Mouse (Mus musculus): ENCODE measurements at regions not wholly inside any gene's neighbourhood (a gene's known extent, or its start where the extent isn't known, plus 50 kb on each side); places are given as distances from the start of the nearest gene placed in this dataset.

DNA sequence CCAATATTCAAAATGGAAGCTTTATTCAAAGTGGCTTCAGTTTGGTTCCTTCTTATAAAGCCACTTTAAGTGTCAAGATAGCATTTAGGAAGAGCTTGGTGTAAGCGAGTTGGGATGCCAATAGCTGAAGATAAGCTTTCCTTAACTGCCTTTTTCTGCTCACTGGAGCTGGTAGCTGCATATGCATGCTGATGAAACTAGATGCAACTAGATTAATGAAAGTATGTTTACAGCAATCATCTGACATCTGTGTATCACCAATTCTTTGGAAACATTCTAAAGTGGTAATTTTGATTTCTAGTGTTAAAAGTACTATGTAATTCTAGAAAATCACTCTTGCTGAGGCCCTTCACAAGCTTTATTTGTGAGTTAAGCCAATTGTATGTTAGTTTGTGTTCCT, 1172.5 kb downstream of the 9330182O14Rik start:
- TF ChIP-seq CTCF (conservative IDR thresholded peaks at IDR 0.05; ENCODE audit: low read length): no peak
- TF ChIP-seq NANOG (IDR thresholded peaks at IDR 0.05; ENCODE audit: borderline replicate concordance, low read length): no peak

All from E14TG2a.4 (cell line).